Mouse (Mus musculus): ENCODE results near the gene Fadd. TPM values are rescaled to one million over a fixed set of nuclear protein-coding genes. Genes with fewer than 3 reads are reported as not detected.

Fadd gene
- polyA plus RNA-seq, 1 experiment from 2014 or later: 4.7 TPM

GRCm38 (mm10) chr7:144566921-144567682, 15.2 kb downstream of the Fadd start:
- 64% methylated on average over 2 of the region's 3 CpGs for WGBS
- H3K4me2 ChIP-seq (ENCODE audit: low read length): no peak overlapping the region
- no peak overlapping the region for H3K4me3 ChIP-seq (ENCODE audit: low read length)
- H3K36me3 ChIP-seq (ENCODE audit: control insufficient read depth, insufficient read depth, low read length): no peaks in the 10 kb centered on the region
- H3K4me1 ChIP-seq (ENCODE audit: control insufficient read depth, insufficient read depth, low read depth, low read length): no peaks in the 10 kb centered on the region; the same call in 1 of the 2 replicates
- ATAC-seq: no peak
- H3K27ac ChIP-seq (ENCODE audit: low read depth, low read length): no peak overlapping the region
- no peak overlapping the region for H3K9ac ChIP-seq (ENCODE audit: low read depth, low read length)
- no peaks in the 10 kb centered on the region; the same call in none of the 2 replicates for H3K27me3 ChIP-seq (replicated peaks; ENCODE audit: control insufficient read depth, insufficient read depth, low read length)
- H3K9me3 ChIP-seq (ENCODE audit: control insufficient read depth, low read length): no peaks in the 10 kb centered on the region

- Histone ChIP-seq H3K27ac (ENCODE audit: low read depth, low read length) (no peak overlapping the region), H3K9ac (ENCODE audit: low read depth, low read length) (no peak overlapping the region), H3K9me3 (ENCODE audit: control insufficient read depth, low read length) (no peaks in the 10 kb centered on the region), H3K36me3 (ENCODE audit: control insufficient read depth, insufficient read depth, low read length) (no peaks in the 10 kb centered on the region), H3K4me3 (ENCODE audit: low read length) (no peak overlapping the region), H3K4me1 (ENCODE audit: control insufficient read depth, insufficient read depth, low read depth, low read length) (no peaks in the 10 kb centered on the region; the same call in 1 of the 2 replicates), H3K27me3 (replicated peaks; ENCODE audit: control insufficient read depth, insufficient read depth, low read length) (no peaks in the 10 kb centered on the region; the same call in none of the 2 replicates), H3K4me2 (ENCODE audit: low read length) (no peak overlapping the region)
- ATAC-seq: no peak
- 63% methylated on average over 9 of the region's 9 CpGs for WGBS
These were observed 18.7 kb downstream of the Fadd start for GRCm38 (mm10) chr7:144563456-144564155.

GRCm38 (mm10) chr7:144562016-144562415, 20.2 kb downstream of the Fadd start:
- ATAC-seq: no peak
- H3K4me2 ChIP-seq (ENCODE audit: low read length): no peak overlapping the region
- H3K27ac ChIP-seq (ENCODE audit: low read depth, low read length): no peak overlapping the region
- no peaks in the 10 kb centered on the region for H3K36me3 ChIP-seq (ENCODE audit: control insufficient read depth, insufficient read depth, low read length)
- no peaks in the 10 kb centered on the region; the same call in 1 of the 2 replicates for H3K4me1 ChIP-seq (ENCODE audit: control insufficient read depth, insufficient read depth, low read depth, low read length)
- no peak overlapping the region for H3K4me3 ChIP-seq (ENCODE audit: low read length)
- 0% methylated on average over 3 of the region's 3 CpGs for WGBS
- H3K27me3 ChIP-seq (replicated peaks; ENCODE audit: control insufficient read depth, insufficient read depth, low read length): no peaks in the 10 kb centered on the region; the same call in none of the 2 replicates
- no peak overlapping the region for H3K9ac ChIP-seq (ENCODE audit: low read depth, low read length)
- no peaks in the 10 kb centered on the region for H3K9me3 ChIP-seq (ENCODE audit: control insufficient read depth, low read length)

- WGBS: 93% methylated on average over 4 of the region's 4 CpGs
These were observed 21.7 kb downstream of the Fadd start for GRCm38 (mm10) chr7:144560594-144560993.

GRCm38 (mm10) chr7:144558552-144558951, 23.7 kb downstream of the Fadd start:
- Histone ChIP-seq H3K9ac (ENCODE audit: low read depth, low read length) (no peak overlapping the region), H3K4me1 (ENCODE audit: control insufficient read depth, insufficient read depth, low read depth, low read length) (peaks cover 4% of the 10 kb centered on the region), H3K4me2 (ENCODE audit: low read length) (no peak overlapping the region), H3K9me3 (ENCODE audit: control insufficient read depth, low read length) (no peaks in the 10 kb centered on the region), H3K27me3 (replicated peaks; ENCODE audit: control insufficient read depth, insufficient read depth, low read length) (no peaks in the 10 kb centered on the region; the same call in none of the 2 replicates), H3K27ac (ENCODE audit: low read depth, low read length) (no peak overlapping the region), H3K4me3 (ENCODE audit: low read length) (no peak overlapping the region), H3K36me3 (ENCODE audit: control insufficient read depth, insufficient read depth, low read length) (no peaks in the 10 kb centered on the region)
- WGBS: 49% methylated on average over 6 of the region's 6 CpGs
- ATAC-seq: no peak

More at GRCm38 (mm10) chr7:144560594-144560993, 21.7 kb downstream of the Fadd start:
- Histone ChIP-seq H3K27ac (ENCODE audit: low read depth, low read length) (no peak overlapping the region), H3K36me3 (ENCODE audit: control insufficient read depth, insufficient read depth, low read length) (no peaks in the 10 kb centered on the region), H3K27me3 (replicated peaks; ENCODE audit: control insufficient read depth, insufficient read depth, low read length) (no peaks in the 10 kb centered on the region; the same call in none of the 2 replicates), H3K4me2 (ENCODE audit: low read length) (no peak overlapping the region), H3K4me3 (ENCODE audit: low read length) (no peak overlapping the region), H3K4me1 (ENCODE audit: control insufficient read depth, insufficient read depth, low read depth, low read length) (no peaks in the 10 kb centered on the region; the same call in 1 of the 2 replicates), H3K9ac (ENCODE audit: low read depth, low read length) (no peak overlapping the region), H3K9me3 (ENCODE audit: control insufficient read depth, low read length) (no peaks in the 10 kb centered on the region)
- ATAC-seq: no peak

GRCm38 (mm10) chr7:144554123-144554472, 28.2 kb downstream of the Fadd start:
- peak overlapping the region; percentile 82 for H3K4me2 ChIP-seq (ENCODE audit: low read length)
- H3K27me3 ChIP-seq (replicated peaks; ENCODE audit: control insufficient read depth, insufficient read depth, low read length): no peaks in the 10 kb centered on the region
- ATAC-seq: no peak; the same call in 1 of the 2 replicates
- 23% methylated on average over 8 of the region's 8 CpGs for WGBS
- H3K9me3 ChIP-seq (ENCODE audit: control insufficient read depth, low read length): no peaks in the 10 kb centered on the region
- peaks cover 25% of the 10 kb centered on the region for H3K4me1 ChIP-seq (ENCODE audit: control insufficient read depth, insufficient read depth, low read depth, low read length)
- peak overlapping the region; percentile 92 for H3K4me3 ChIP-seq (ENCODE audit: low read length)
- peak overlapping the region; percentile 79 for H3K27ac ChIP-seq (ENCODE audit: low read depth, low read length)
- H3K36me3 ChIP-seq (ENCODE audit: control insufficient read depth, insufficient read depth, low read length): 0 out of 2 replicates have a peak, but pooled peaks cover 4% of the 10 kb centered on the region
- H3K9ac ChIP-seq (ENCODE audit: low read depth, low read length): peak overlapping the region; percentile 80

GRCm38 (mm10) chr7:144553237-144554122, 28.8 kb downstream of the Fadd start, which contains the start of gene Ppfia1:
TSS of gene Ppfia1 (minus strand) at chr7:144553729.
- Histone ChIP-seq H3K4me3 (ENCODE audit: low read length) (peak within 1 kb of the TSS; percentile 92), H3K9ac (ENCODE audit: low read depth, low read length) (peak within 1 kb of the TSS; percentile 99), H3K27ac (ENCODE audit: low read depth, low read length) (peak within 1 kb of the TSS; percentile 79), H3K4me1 (ENCODE audit: control insufficient read depth, insufficient read depth, low read depth, low read length) (peaks cover 25% of the 10 kb centered on the region), H3K4me2 (ENCODE audit: low read length) (peak within 1 kb of the TSS; percentile 82), H3K9me3 (ENCODE audit: control insufficient read depth, low read length) (no peaks in the 10 kb centered on the region), H3K36me3 (ENCODE audit: control insufficient read depth, insufficient read depth, low read length) (0 out of 2 replicates have a peak, but pooled peaks cover 4% of the 10 kb centered on the region), H3K27me3 (replicated peaks; ENCODE audit: control insufficient read depth, insufficient read depth, low read length) (no peaks in the 10 kb centered on the region)
- under 1% methylated on average over 97 of the region's 97 CpGs for WGBS
- ATAC-seq: peak; percentile 97

GRCm38 (mm10) chr7:144552274-144552673, 30.0 kb downstream of the Fadd start:
- ATAC-seq: no peak
- Histone ChIP-seq H3K4me2 (ENCODE audit: low read length) (peak overlapping the region; percentile 82), H3K4me1 (ENCODE audit: control insufficient read depth, insufficient read depth, low read depth, low read length) (peaks cover 25% of the 10 kb centered on the region), H3K36me3 (ENCODE audit: control insufficient read depth, insufficient read depth, low read length) (0 out of 2 replicates have a peak, but pooled peaks cover 4% of the 10 kb centered on the region), H3K4me3 (ENCODE audit: low read length) (peak overlapping the region; percentile 92), H3K9ac (ENCODE audit: low read depth, low read length) (peak overlapping the region; percentile 99), H3K27me3 (replicated peaks; ENCODE audit: control insufficient read depth, insufficient read depth, low read length) (no peaks in the 10 kb centered on the region), H3K9me3 (ENCODE audit: control insufficient read depth, low read length) (no peaks in the 10 kb centered on the region), H3K27ac (ENCODE audit: low read depth, low read length) (no peak overlapping the region)
- WGBS: 86% methylated on average over 8 of the region's 8 CpGs

Data from hindbrain, embryonic 16.5 days (tissue).